Mouse (Mus musculus): ENCODE results near the gene Ank3. TPM values are rescaled to one million over a fixed set of nuclear protein-coding genes. Genes with fewer than 3 reads are reported as not detected.
A peak's percentile ranks its signal among the peaks of the same experiment; 100 is the strongest.

The Ank3 gene
- total and polyA plus RNA-seq, 2 experiments from 2014 or later: 56.7 to 267 TPM

DNA sequence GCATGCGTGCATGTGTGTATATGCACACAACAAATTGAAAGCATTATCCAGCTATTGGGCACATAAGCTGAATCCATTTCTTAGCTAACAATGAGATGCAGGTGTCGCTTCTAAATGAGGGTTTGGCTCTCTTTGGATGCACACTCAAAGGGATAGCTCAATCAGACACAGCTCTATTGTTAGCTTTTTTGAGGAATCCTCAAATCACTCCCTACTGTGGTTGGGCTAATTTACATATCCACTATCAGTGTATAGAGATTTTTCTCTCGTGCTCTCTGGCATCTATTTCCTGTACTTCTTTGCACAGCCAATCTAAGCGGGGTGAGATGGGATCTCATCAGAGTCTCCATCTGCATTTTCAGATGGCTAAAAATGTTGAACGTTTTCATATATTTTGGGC lies 93.4 kb downstream of the Ank3 start:
- Histone ChIP-seq H3K27me3 (ENCODE audit: insufficient read depth, low read length) (no peaks in the 10 kb centered on the region), H3K36me3 (ENCODE audit: insufficient read depth) (no peaks in the 10 kb centered on the region), H3K9ac (no peak overlapping the region), H3K27ac (ENCODE audit: low read depth, low read length) (peak overlapping the region; percentile 57; the same call in 1 of the 2 replicates), H3K4me1 (ENCODE audit: insufficient read depth) (no peaks in the 10 kb centered on the region), H3K4me2 (ENCODE audit: low read depth) (no peak overlapping the region), H3K9me3 (ENCODE audit: low read length) (no peaks in the 10 kb centered on the region), H3K4me3 (ENCODE audit: low read depth, low read length) (no peak overlapping the region)
- 39% methylated on average over 5 of the region's 5 CpGs for WGBS
- TF ChIP-seq CTCF (IDR thresholded peaks at IDR 0.05; ENCODE audit: low read depth): no peak
- DNase-seq (peak; percentile 36), ATAC-seq (peak; percentile 71)

DNA sequence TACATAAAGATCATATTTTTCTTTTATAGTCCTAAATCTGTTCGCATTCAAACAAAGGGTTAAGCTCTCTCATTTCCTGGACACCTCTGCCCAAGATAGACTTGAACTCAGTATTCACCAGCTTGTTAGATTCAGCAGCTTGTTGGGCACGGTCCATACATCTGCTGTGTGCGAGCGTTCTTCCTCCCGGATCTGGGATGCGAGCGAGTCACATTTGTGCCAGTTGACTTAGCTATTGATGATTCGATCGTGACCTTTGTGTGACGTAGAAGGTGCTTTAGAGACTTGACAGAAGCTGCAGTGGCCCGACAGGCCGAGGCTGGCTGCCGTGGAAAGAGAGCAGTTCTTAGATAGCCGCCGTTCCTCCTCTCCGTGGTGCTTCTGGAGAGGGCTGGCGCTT lies 98.8 kb downstream of the Ank3 start:
- Histone ChIP-seq H3K27ac (ENCODE audit: low read depth, low read length) (peak overlapping the region; percentile 40; the same call in 1 of the 2 replicates), H3K27me3 (ENCODE audit: insufficient read depth, low read length) (no peaks in the 10 kb centered on the region), H3K4me1 (ENCODE audit: insufficient read depth) (peaks cover 10% of the 10 kb centered on the region; the same call in 1 of the 2 replicates), H3K9me3 (ENCODE audit: low read length) (no peaks in the 10 kb centered on the region), H3K4me2 (ENCODE audit: low read depth) (no peak overlapping the region), H3K4me3 (ENCODE audit: low read depth, low read length) (no peak overlapping the region), H3K36me3 (ENCODE audit: insufficient read depth) (no peaks in the 10 kb centered on the region), H3K9ac (no peak overlapping the region)
- WGBS: 61% methylated on average over 17 of the region's 17 CpGs
- TF ChIP-seq CTCF (IDR thresholded peaks at IDR 0.05; ENCODE audit: low read depth): no peak
- DNase-seq (peak; percentile 67), ATAC-seq (peak; percentile 76)

DNA sequence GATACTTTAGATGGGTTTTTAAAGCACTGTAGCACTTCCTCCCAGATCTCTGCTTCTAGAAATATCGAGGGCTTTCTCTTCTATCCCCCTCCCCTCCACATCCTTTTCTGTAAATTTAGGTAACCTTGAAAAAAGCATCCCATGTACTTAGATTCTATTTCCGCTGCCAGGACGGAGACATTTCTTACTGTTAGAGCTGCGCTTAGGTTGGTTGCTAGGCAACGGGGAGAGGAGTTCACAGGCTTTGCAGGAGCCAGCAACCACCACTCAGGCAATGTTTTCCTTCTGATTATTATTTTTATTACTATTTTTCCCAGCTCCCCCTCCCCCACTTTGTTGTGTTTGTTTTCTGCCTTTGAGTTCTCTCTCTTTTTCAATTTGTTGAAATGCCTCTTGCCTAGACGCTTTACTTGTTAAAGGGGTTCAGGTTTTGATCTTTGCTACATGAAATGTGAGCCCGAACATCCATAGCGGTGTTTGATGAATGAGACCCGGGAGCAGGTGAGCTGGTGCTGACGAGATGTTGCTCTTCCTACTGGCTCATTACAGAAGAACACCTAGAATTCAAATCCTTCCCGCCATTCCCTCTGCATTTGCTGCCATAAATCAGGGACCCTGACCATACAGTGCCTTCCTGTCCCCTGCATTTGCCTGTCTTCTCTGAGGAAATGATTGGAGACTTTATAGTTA lies 101.7 kb downstream of the Ank3 start:
- no peak overlapping the region for H3K4me3 ChIP-seq (ENCODE audit: low read depth, low read length)
- DNase-seq (peak; percentile 87), ATAC-seq (peak; percentile 89)
- peak overlapping the region; percentile 31 for H3K27ac ChIP-seq (ENCODE audit: low read depth, low read length)
- H3K4me1 ChIP-seq (ENCODE audit: insufficient read depth): peaks cover 10% of the 10 kb centered on the region; the same call in 1 of the 2 replicates
- no peak overlapping the region for H3K9ac ChIP-seq
- no peaks in the 10 kb centered on the region for H3K9me3 ChIP-seq (ENCODE audit: low read length)
- TF ChIP-seq CTCF (IDR thresholded peaks at IDR 0.05; ENCODE audit: low read depth): no peak
- no peak overlapping the region; the same call in 1 of the 2 replicates for H3K4me2 ChIP-seq (ENCODE audit: low read depth)
- no peaks in the 10 kb centered on the region for H3K36me3 ChIP-seq (ENCODE audit: insufficient read depth)
- 28% methylated on average over 11 of the region's 11 CpGs for WGBS
- no peaks in the 10 kb centered on the region for H3K27me3 ChIP-seq (ENCODE audit: insufficient read depth, low read length)

DNA sequence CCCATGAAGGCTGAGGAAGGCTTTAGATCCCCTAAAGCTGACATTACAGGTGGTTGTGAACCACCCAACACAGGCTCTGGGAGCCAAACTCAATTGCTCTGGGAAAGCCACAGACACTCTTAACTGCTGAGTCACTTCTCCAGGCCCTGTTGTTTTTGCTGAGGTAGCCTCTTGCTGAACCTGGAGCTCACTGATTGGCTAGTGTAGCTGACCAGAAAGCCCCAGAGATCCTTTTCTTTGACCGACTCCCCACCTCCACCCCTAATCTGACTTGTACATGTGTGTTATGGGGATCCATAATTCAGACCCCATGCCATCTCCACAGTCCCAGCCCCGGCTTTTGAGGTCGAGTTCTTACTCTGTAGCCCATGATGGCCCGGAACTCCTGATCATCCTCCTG lies 105.2 kb downstream of the Ank3 start:
- ATAC-seq (no peak), DNase-seq (no peak)
- Histone ChIP-seq H3K27me3 (ENCODE audit: insufficient read depth, low read length) (no peaks in the 10 kb centered on the region), H3K27ac (ENCODE audit: low read depth, low read length) (no peak overlapping the region), H3K4me1 (ENCODE audit: insufficient read depth) (peaks cover 10% of the 10 kb centered on the region; the same call in 1 of the 2 replicates), H3K9me3 (ENCODE audit: low read length) (no peaks in the 10 kb centered on the region), H3K4me2 (ENCODE audit: low read depth) (no peak overlapping the region), H3K9ac (no peak overlapping the region), H3K4me3 (ENCODE audit: low read depth, low read length) (no peak overlapping the region), H3K36me3 (ENCODE audit: insufficient read depth) (no peaks in the 10 kb centered on the region)
- WGBS: 92% methylated on average over 4 of the region's 4 CpGs
- TF ChIP-seq CTCF (IDR thresholded peaks at IDR 0.05; ENCODE audit: low read depth): no peak

DNA sequence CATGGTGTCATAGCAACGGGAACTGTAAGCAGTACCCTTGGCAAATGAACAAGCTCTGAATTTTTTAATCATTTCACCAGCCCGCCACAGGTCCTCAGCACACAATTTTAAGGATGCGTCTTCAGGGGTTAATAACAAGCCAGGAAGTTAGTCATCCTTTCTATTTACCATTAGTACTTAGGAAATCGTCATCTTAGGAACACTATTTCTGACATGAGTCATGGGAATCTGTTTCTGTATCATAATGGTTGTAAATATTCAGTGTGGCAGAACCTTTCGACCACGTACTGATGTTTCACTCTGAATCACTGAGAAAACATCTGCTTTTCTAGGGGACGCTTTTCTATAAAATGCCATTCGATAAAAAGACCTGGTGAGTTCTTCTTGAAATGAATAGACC lies 109.1 kb downstream of the Ank3 start:
- TF ChIP-seq CTCF (IDR thresholded peaks at IDR 0.05; ENCODE audit: low read depth): no peak
- Histone ChIP-seq H3K4me3 (ENCODE audit: low read depth, low read length) (no peak overlapping the region), H3K9ac (no peak overlapping the region), H3K9me3 (ENCODE audit: low read length) (no peaks in the 10 kb centered on the region), H3K27me3 (ENCODE audit: insufficient read depth, low read length) (no peaks in the 10 kb centered on the region), H3K4me1 (ENCODE audit: insufficient read depth) (no peaks in the 10 kb centered on the region), H3K36me3 (ENCODE audit: insufficient read depth) (no peaks in the 10 kb centered on the region), H3K4me2 (ENCODE audit: low read depth) (no peak overlapping the region), H3K27ac (ENCODE audit: low read depth, low read length) (no peak overlapping the region)
- WGBS: 88% methylated on average over 8 of the region's 8 CpGs
- DNase-seq: no peak
- no peak for ATAC-seq

DNA sequence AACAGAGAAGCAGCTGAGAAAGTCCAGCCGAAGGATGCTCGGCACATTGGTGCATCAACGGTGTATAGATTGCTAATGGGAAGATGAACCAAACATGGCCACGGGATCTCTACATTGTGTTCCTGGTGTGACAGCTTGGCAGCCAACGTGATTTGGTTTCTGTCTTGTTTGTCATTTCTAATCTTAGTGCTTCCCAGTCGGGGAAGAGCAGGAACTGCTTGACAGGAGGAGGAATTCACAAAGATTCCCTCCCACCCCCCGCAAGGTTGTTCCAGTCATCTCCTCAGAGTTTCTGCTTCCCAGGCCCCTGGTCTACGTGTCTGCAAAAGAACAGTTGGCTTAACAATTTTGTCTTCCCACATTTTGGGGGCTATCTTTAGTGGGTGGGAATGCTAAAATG lies 111.8 kb downstream of the Ank3 start:
- H3K4me1 ChIP-seq (ENCODE audit: insufficient read depth): no peaks in the 10 kb centered on the region
- DNase-seq (peak; percentile 39), ATAC-seq (peak; percentile 42; the same call in 1 of the 2 replicates)
- no peaks in the 10 kb centered on the region for H3K27me3 ChIP-seq (ENCODE audit: insufficient read depth, low read length)
- no peak overlapping the region; the same call in 1 of the 2 replicates for H3K27ac ChIP-seq (ENCODE audit: low read depth, low read length)
- H3K9me3 ChIP-seq (ENCODE audit: low read length): no peaks in the 10 kb centered on the region
- H3K9ac ChIP-seq: no peak overlapping the region
- TF ChIP-seq CTCF (IDR thresholded peaks at IDR 0.05; ENCODE audit: low read depth): no peak
- no peaks in the 10 kb centered on the region for H3K36me3 ChIP-seq (ENCODE audit: insufficient read depth)
- H3K4me2 ChIP-seq (ENCODE audit: low read depth): no peak overlapping the region
- H3K4me3 ChIP-seq (ENCODE audit: low read depth, low read length): no peak overlapping the region
- 71% methylated on average over 8 of the region's 8 CpGs for WGBS

DNA sequence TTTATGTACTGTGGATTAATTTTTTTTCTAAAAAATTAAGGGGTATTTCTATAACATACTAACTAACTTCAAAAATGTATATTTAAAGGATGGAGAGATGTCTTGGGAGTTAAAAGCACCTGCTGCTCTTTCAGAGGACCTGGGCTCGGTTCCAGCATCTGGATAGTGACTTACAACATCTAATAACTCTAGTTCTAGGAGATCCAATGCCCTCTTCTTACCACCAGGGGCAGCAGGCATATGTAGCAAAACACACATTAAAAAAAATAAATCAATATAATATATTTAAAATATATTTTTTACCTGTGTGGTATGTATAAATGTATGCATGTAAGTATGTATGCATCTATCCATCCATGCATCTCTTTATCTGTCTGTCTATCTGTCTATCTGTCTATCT lies 112.7 kb downstream of the Ank3 start:
- no peaks in the 10 kb centered on the region for H3K36me3 ChIP-seq (ENCODE audit: insufficient read depth)
- WGBS: 86% methylated on average over 1 of the region's 1 CpGs
- DNase-seq: no peak
- no peak overlapping the region for H3K27ac ChIP-seq (ENCODE audit: low read depth, low read length)
- no peaks in the 10 kb centered on the region for H3K27me3 ChIP-seq (ENCODE audit: insufficient read depth, low read length)
- ATAC-seq: no peak
- H3K9me3 ChIP-seq (ENCODE audit: low read length): no peaks in the 10 kb centered on the region
- H3K9ac ChIP-seq: no peak overlapping the region
- no peak overlapping the region for H3K4me3 ChIP-seq (ENCODE audit: low read depth, low read length)
- 0 out of 2 replicates have a peak, but pooled peaks have one; percentile 21 for TF ChIP-seq CTCF (IDR thresholded peaks at IDR 0.05; ENCODE audit: low read depth)
- H3K4me1 ChIP-seq (ENCODE audit: insufficient read depth): no peaks in the 10 kb centered on the region
- H3K4me2 ChIP-seq (ENCODE audit: low read depth): no peak overlapping the region

Data from forebrain, postnatal 0 days (tissue).